Mouse (Mus musculus): ENCODE data around the gene Dnaja2. TPM values are rescaled to one million over a fixed set of nuclear protein-coding genes. Genes with fewer than 3 reads are reported as not detected.

Gene Dnaja2
- total and polyA plus RNA-seq, 3 experiments: 150 to 471 (median 227) TPM

GRCm38 (mm10) chr8:85521332-85521731, 33.8 kb downstream of the Dnaja2 start:
- peaks cover 0 to 4% of the 10 kb centered on the region in 2 experiments; a peak in 1 of 4 replicates for H3K4me1 ChIP-seq (ENCODE audit: control insufficient read depth in 1 of 2, insufficient read depth in 2 of 2)
- no peak overlapping the region for H3K9ac ChIP-seq (ENCODE audit: insufficient read depth, low read depth)
- DNase-seq (ENCODE audit: extremely low read depth): no peak
- peaks cover 83 to 96% of the 10 kb centered on the region in 2 experiments for H3K36me3 ChIP-seq (replicated peaks in 1 of 2; ENCODE audit: control insufficient read depth in 1 of 2, insufficient read depth in 1 of 2, low read length in 1 of 2)
- H3K27me3 ChIP-seq (replicated peaks): no peaks in the 10 kb centered on the region
- in situ Hi-C loops (cut with MboI; ENCODE audit: low pct_ligation_motif_present, low pct_unique_long_range_greater_than_20kb, low sequenced_read_pairs) (no loop called here), dilution Hi-C loops (cut with MboI; ENCODE audit: extremely low pct_ligation_motif_present, extremely low pct_unique_long_range_greater_than_20kb, low sequenced_read_pairs) (no loop called here)
- no peak overlapping the region for H3K4me3 ChIP-seq (replicated peaks in 1 of 3; ENCODE audit: low read depth in 2 of 3, low read length in 2 of 3, poor library complexity in 1 of 3)
- no peak overlapping the region for H3K4me2 ChIP-seq (ENCODE audit: insufficient read depth, low read depth, poor library complexity, severe bottlenecking)
- H3K27ac ChIP-seq (ENCODE audit: insufficient read depth, low read depth): no peak overlapping the region
- H3K9me3 ChIP-seq (replicated peaks; ENCODE audit: low read length): no peaks in the 10 kb centered on the region
- TF ChIP-seq POLR2A (IDR thresholded peaks at IDR 0.05; ENCODE audit: low read depth, low read length) (no peak), USF2 (conservative IDR thresholded peaks at IDR 0.05; ENCODE audit: low read depth, low read length) (no peak), NELFE (IDR thresholded peaks at IDR 0.05; ENCODE audit: low read depth, low read length) (no peak), PAX5 (IDR thresholded peaks at IDR 0.05; ENCODE audit: low read length) (no peak), ETS1 (conservative IDR thresholded peaks at IDR 0.05; ENCODE audit: low read depth, low read length) (no peak), TCF12 (IDR thresholded peaks at IDR 0.05; ENCODE audit: low read depth, low read length) (no peak), SMC3 (IDR thresholded peaks at IDR 0.05; ENCODE audit: low read depth, low read length) (no peak), MYC (IDR thresholded peaks at IDR 0.05; ENCODE audit: low read depth, low read length) (no peak), ZC3H11A (IDR thresholded peaks at IDR 0.05; ENCODE audit: low read depth, low read length) (no peak), GABPA (IDR thresholded peaks at IDR 0.05; ENCODE audit: insufficient replicate concordance, low read depth, low read length) (no peak), HCFC1 (IDR thresholded peaks at IDR 0.05; ENCODE audit: low read depth, low read length) (no peak)
- no peaks in the 10 kb centered on the region for H3K79me2 ChIP-seq (replicated peaks; ENCODE audit: control insufficient read depth, extremely low read depth, insufficient read depth, poor library complexity, severe bottlenecking)

GRCm38 (mm10) chr8:85520586-85520985, 34.6 kb downstream of the Dnaja2 start:
- no peak for TF ChIP-seq TCF12 (IDR thresholded peaks at IDR 0.05; ENCODE audit: low read depth, low read length)
- no peak for TF ChIP-seq IRF4 (IDR thresholded peaks at IDR 0.05; ENCODE audit: low read depth, low read length)

GRCm38 (mm10) chr8:85517956-85518355, 37.2 kb downstream of the Dnaja2 start:
- no peaks in the 10 kb centered on the region for H3K4me1 ChIP-seq (ENCODE audit: control insufficient read depth in 1 of 2, insufficient read depth in 2 of 2)
- no peak overlapping the region for H3K9ac ChIP-seq (ENCODE audit: insufficient read depth, low read depth)
- peaks cover 84 to 97% of the 10 kb centered on the region in 2 experiments for H3K36me3 ChIP-seq (replicated peaks in 1 of 2; ENCODE audit: control insufficient read depth in 1 of 2, insufficient read depth in 1 of 2, low read length in 1 of 2)
- H3K27ac ChIP-seq (ENCODE audit: insufficient read depth, low read depth): no peak overlapping the region
- no peaks in the 10 kb centered on the region for H3K9me3 ChIP-seq (replicated peaks; ENCODE audit: low read length)
- H3K27me3 ChIP-seq (replicated peaks): no peaks in the 10 kb centered on the region
- H3K4me2 ChIP-seq (ENCODE audit: insufficient read depth, low read depth, poor library complexity, severe bottlenecking): no peak overlapping the region
- no peak for TF ChIP-seq MAFK (IDR thresholded peaks at IDR 0.05; ENCODE audit: insufficient replicate concordance, low read length)
- no peak for TF ChIP-seq JUN (IDR thresholded peaks at IDR 0.05; ENCODE audit: insufficient read depth, low read depth, low read length)
- no peak for TF ChIP-seq ETS1 (conservative IDR thresholded peaks at IDR 0.05; ENCODE audit: low read depth, low read length)
- no peak for TF ChIP-seq ZMIZ1 (IDR thresholded peaks at IDR 0.05; ENCODE audit: low read depth, low read length)
- TF ChIP-seq TBP (conservative IDR thresholded peaks at IDR 0.05; ENCODE audit: low read depth, low read length): no peak
- no peak for TF ChIP-seq SMC3 (IDR thresholded peaks at IDR 0.05; ENCODE audit: low read depth, low read length)
- no peak for TF ChIP-seq POLR2A (IDR thresholded peaks at IDR 0.05; ENCODE audit: low read depth, low read length)
- no peak for TF ChIP-seq CHD2 (IDR thresholded peaks at IDR 0.05; ENCODE audit: low read length)
- TF ChIP-seq MAZ (IDR thresholded peaks at IDR 0.05; ENCODE audit: low read depth, low read length): no peak
- no peak for TF ChIP-seq POLR2AphosphoS2 (IDR thresholded peaks at IDR 0.05; ENCODE audit: low read depth, low read length)
- TF ChIP-seq PAX5 (IDR thresholded peaks at IDR 0.05; ENCODE audit: low read length): no peak
- no peaks in the 10 kb centered on the region for H3K79me2 ChIP-seq (replicated peaks; ENCODE audit: control insufficient read depth, extremely low read depth, insufficient read depth, poor library complexity, severe bottlenecking)
- DNase-seq (ENCODE audit: extremely low read depth): no peak
- in situ Hi-C loops (cut with MboI; ENCODE audit: low pct_ligation_motif_present, low pct_unique_long_range_greater_than_20kb, low sequenced_read_pairs): no loop called here
- dilution Hi-C loops (cut with MboI; ENCODE audit: extremely low pct_ligation_motif_present, extremely low pct_unique_long_range_greater_than_20kb, low sequenced_read_pairs): no loop called here
- no peak overlapping the region for H3K4me3 ChIP-seq (replicated peaks in 1 of 3; ENCODE audit: low read depth in 2 of 3, low read length in 2 of 3, poor library complexity in 1 of 3)

More at GRCm38 (mm10) chr8:85520586-85520985, 34.6 kb downstream of the Dnaja2 start:
- Histone ChIP-seq H3K4me3 (replicated peaks in 1 of 3; ENCODE audit: low read depth in 2 of 3, low read length in 2 of 3, poor library complexity in 1 of 3) (no peak overlapping the region), H3K4me2 (ENCODE audit: insufficient read depth, low read depth, poor library complexity, severe bottlenecking) (no peak overlapping the region), H3K27me3 (replicated peaks) (no peaks in the 10 kb centered on the region), H3K36me3 (replicated peaks in 1 of 2; ENCODE audit: control insufficient read depth in 1 of 2, insufficient read depth in 1 of 2, low read length in 1 of 2) (peaks cover 84 to 96% of the 10 kb centered on the region in 2 experiments), H3K9ac (ENCODE audit: insufficient read depth, low read depth) (no peak overlapping the region), H3K4me1 (ENCODE audit: control insufficient read depth in 1 of 2, insufficient read depth in 2 of 2) (peaks cover 0 to 4% of the 10 kb centered on the region in 2 experiments; a peak in 1 of 4 replicates), H3K27ac (ENCODE audit: insufficient read depth, low read depth) (no peak overlapping the region), H3K79me2 (replicated peaks; ENCODE audit: control insufficient read depth, extremely low read depth, insufficient read depth, poor library complexity, severe bottlenecking) (no peaks in the 10 kb centered on the region), H3K9me3 (replicated peaks; ENCODE audit: low read length) (no peaks in the 10 kb centered on the region)
- no peak for DNase-seq (ENCODE audit: extremely low read depth)
- dilution Hi-C loops (cut with MboI; ENCODE audit: extremely low pct_ligation_motif_present, extremely low pct_unique_long_range_greater_than_20kb, low sequenced_read_pairs): no loop called here
- in situ Hi-C loops (cut with MboI; ENCODE audit: low pct_ligation_motif_present, low pct_unique_long_range_greater_than_20kb, low sequenced_read_pairs): no loop called here
